Mouse (Mus musculus): Measurements from ENCODE around the gene Gm20388. TPM values are rescaled to one million over a fixed set of nuclear protein-coding genes. Genes with fewer than 3 reads are reported as not detected.
A peak's percentile ranks its signal among the peaks of the same experiment; 100 is the strongest.

Gm20388 gene
- polyA plus RNA-seq, 1 experiment from 2014 or later: not detected

- no peaks in the 10 kb centered on the region for H3K9me3 ChIP-seq (replicated peaks)
- WGBS: 57% methylated on average over 10 of the region's 10 CpGs
- H3K4me2 ChIP-seq: no peak overlapping the region
- no peak overlapping the region for H3K9ac ChIP-seq
- H3K36me3 ChIP-seq: no peaks in the 10 kb centered on the region
- 0 out of 2 replicates have a peak overlapping the region, but pooled peaks have one; percentile 5 for H3K27ac ChIP-seq
- ATAC-seq (replicated peaks; ENCODE audit: insufficient number of reproducible peaks, insufficient read depth, low FRiP score, low read depth): no peak
- no peak overlapping the region for H3K4me3 ChIP-seq
- peaks cover 8% of the 10 kb centered on the region; the same call in 1 of the 2 replicates for H3K27me3 ChIP-seq
- peaks cover 7% of the 10 kb centered on the region for H3K4me1 ChIP-seq (replicated peaks)
These were observed 2207.5 kb downstream of the Gm20388 start for GRCm38 (mm10) chr8:122118097-122118496.

- ATAC-seq (replicated peaks; ENCODE audit: insufficient number of reproducible peaks, insufficient read depth, low FRiP score, low read depth): no peak
- no peak overlapping the region for H3K9ac ChIP-seq
- H3K4me1 ChIP-seq (replicated peaks): peaks cover 7% of the 10 kb centered on the region
These were observed 2207.9 kb downstream of the Gm20388 start for GRCm38 (mm10) chr8:122118536-122118935.

GRCm38 (mm10) chr8:122124326-122124725 is 2213.7 kb downstream of the Gm20388 start:
- H3K27me3 ChIP-seq: no peaks in the 10 kb centered on the region; the same call in 1 of the 2 replicates
- no peak for ATAC-seq (replicated peaks; ENCODE audit: insufficient number of reproducible peaks, insufficient read depth, low FRiP score, low read depth)
- H3K4me1 ChIP-seq (replicated peaks): peaks cover 6% of the 10 kb centered on the region
- no peak overlapping the region for H3K4me3 ChIP-seq
- H3K36me3 ChIP-seq: no peaks in the 10 kb centered on the region
- no peak overlapping the region for H3K4me2 ChIP-seq
- no peak overlapping the region for H3K27ac ChIP-seq
- H3K9me3 ChIP-seq (replicated peaks): no peaks in the 10 kb centered on the region
- 89% methylated on average over 3 of the region's 3 CpGs for WGBS
- H3K9ac ChIP-seq: no peak overlapping the region

More at GRCm38 (mm10) chr8:122118536-122118935, 2207.9 kb downstream of the Gm20388 start:
- Histone ChIP-seq H3K36me3 (no peaks in the 10 kb centered on the region), H3K4me2 (no peak overlapping the region), H3K4me3 (no peak overlapping the region), H3K27ac (0 out of 2 replicates have a peak overlapping the region, but pooled peaks have one; percentile 5), H3K9me3 (replicated peaks) (no peaks in the 10 kb centered on the region), H3K27me3 (peaks cover 8% of the 10 kb centered on the region; the same call in 1 of the 2 replicates)
- 68% methylated on average over 15 of the region's 15 CpGs for WGBS

- Histone ChIP-seq H3K9me3 (replicated peaks) (no peaks in the 10 kb centered on the region), H3K9ac (no peak overlapping the region), H3K27me3 (no peaks in the 10 kb centered on the region; the same call in 1 of the 2 replicates), H3K4me1 (replicated peaks) (peaks cover 6% of the 10 kb centered on the region), H3K4me3 (no peak overlapping the region), H3K27ac (0 out of 2 replicates have a peak overlapping the region, but pooled peaks have one; percentile 31), H3K36me3 (no peaks in the 10 kb centered on the region), H3K4me2 (no peak overlapping the region)
- 27% methylated on average over 8 of the region's 8 CpGs for WGBS
- peak; percentile 76 for ATAC-seq (replicated peaks; ENCODE audit: insufficient number of reproducible peaks, insufficient read depth, low FRiP score, low read depth)
These were observed 2216.0 kb downstream of the Gm20388 start for GRCm38 (mm10) chr8:122126659-122127058.

- no peak overlapping the region for H3K27ac ChIP-seq
- WGBS: 81% methylated on average over 3 of the region's 3 CpGs
- no peak overlapping the region for H3K4me2 ChIP-seq
- peaks cover 14% of the 10 kb centered on the region; the same call in 1 of the 2 replicates for H3K4me1 ChIP-seq (replicated peaks)
- no peak overlapping the region for H3K9ac ChIP-seq
- no peaks in the 10 kb centered on the region for H3K9me3 ChIP-seq (replicated peaks)
- no peak overlapping the region for H3K4me3 ChIP-seq
- no peak; the same call in 1 of the 2 replicates for ATAC-seq (replicated peaks; ENCODE audit: insufficient number of reproducible peaks, insufficient read depth, low FRiP score, low read depth)
- H3K36me3 ChIP-seq: no peaks in the 10 kb centered on the region
- H3K27me3 ChIP-seq: no peaks in the 10 kb centered on the region
These were observed 2223.5 kb downstream of the Gm20388 start for GRCm38 (mm10) chr8:122134121-122134529.

GRCm38 (mm10) chr8:122135494-122135893 is 2224.9 kb downstream of the Gm20388 start:
- Histone ChIP-seq H3K4me3 (no peak overlapping the region), H3K4me2 (no peak overlapping the region), H3K36me3 (no peaks in the 10 kb centered on the region), H3K27ac (no peak overlapping the region), H3K9me3 (replicated peaks) (no peaks in the 10 kb centered on the region), H3K9ac (no peak overlapping the region), H3K27me3 (no peaks in the 10 kb centered on the region), H3K4me1 (replicated peaks) (peaks cover 14% of the 10 kb centered on the region; the same call in 1 of the 2 replicates)
- 77% methylated on average over 5 of the region's 5 CpGs for WGBS
- no peak for ATAC-seq (replicated peaks; ENCODE audit: insufficient number of reproducible peaks, insufficient read depth, low FRiP score, low read depth)

- Histone ChIP-seq H3K9ac (no peak overlapping the region), H3K4me1 (replicated peaks) (peaks cover 22% of the 10 kb centered on the region), H3K27ac (no peak overlapping the region), H3K36me3 (no peaks in the 10 kb centered on the region), H3K27me3 (no peaks in the 10 kb centered on the region), H3K9me3 (replicated peaks) (no peaks in the 10 kb centered on the region), H3K4me2 (no peak overlapping the region), H3K4me3 (no peak overlapping the region)
- peak; percentile 53; the same call in 1 of the 2 replicates for ATAC-seq (replicated peaks; ENCODE audit: insufficient number of reproducible peaks, insufficient read depth, low FRiP score, low read depth)
- 44% methylated on average over 5 of the region's 5 CpGs for WGBS
These were observed 2229.1 kb downstream of the Gm20388 start for GRCm38 (mm10) chr8:122139784-122140183.

GRCm38 (mm10) chr8:122140411-122140810 is 2229.8 kb downstream of the Gm20388 start:
- Histone ChIP-seq H3K4me3 (no peak overlapping the region), H3K27ac (no peak overlapping the region), H3K4me1 (replicated peaks) (peaks cover 23% of the 10 kb centered on the region), H3K27me3 (no peaks in the 10 kb centered on the region), H3K9me3 (replicated peaks) (no peaks in the 10 kb centered on the region), H3K36me3 (no peaks in the 10 kb centered on the region), H3K9ac (no peak overlapping the region), H3K4me2 (no peak overlapping the region)
- no peak for ATAC-seq (replicated peaks; ENCODE audit: insufficient number of reproducible peaks, insufficient read depth, low FRiP score, low read depth)
- 77% methylated on average over 4 of the region's 4 CpGs for WGBS

GRCm38 (mm10) chr8:122142428-122142827 is 2231.8 kb downstream of the Gm20388 start:
- no peak overlapping the region for H3K4me3 ChIP-seq
- no peak overlapping the region for H3K9ac ChIP-seq
- H3K9me3 ChIP-seq (replicated peaks): no peaks in the 10 kb centered on the region
- no peak for ATAC-seq (replicated peaks; ENCODE audit: insufficient number of reproducible peaks, insufficient read depth, low FRiP score, low read depth)
- H3K4me2 ChIP-seq: no peak overlapping the region
- 73% methylated on average over 4 of the region's 4 CpGs for WGBS
- H3K27me3 ChIP-seq: no peaks in the 10 kb centered on the region
- H3K27ac ChIP-seq: 0 out of 2 replicates have a peak overlapping the region, but pooled peaks have one; percentile 1
- H3K4me1 ChIP-seq (replicated peaks): peaks cover 26% of the 10 kb centered on the region
- H3K36me3 ChIP-seq: no peaks in the 10 kb centered on the region

- WGBS: 91% methylated on average over 1 of the region's 1 CpGs
- Histone ChIP-seq H3K36me3 (no peaks in the 10 kb centered on the region), H3K4me1 (replicated peaks) (peaks cover 26% of the 10 kb centered on the region), H3K9me3 (replicated peaks) (no peaks in the 10 kb centered on the region), H3K4me2 (no peak overlapping the region), H3K9ac (no peak overlapping the region), H3K27me3 (no peaks in the 10 kb centered on the region), H3K27ac (no peak overlapping the region), H3K4me3 (no peak overlapping the region)
- no peak for ATAC-seq (replicated peaks; ENCODE audit: insufficient number of reproducible peaks, insufficient read depth, low FRiP score, low read depth)
These were observed 2232.6 kb downstream of the Gm20388 start for GRCm38 (mm10) chr8:122143231-122143630.

- Histone ChIP-seq H3K9me3 (replicated peaks) (no peaks in the 10 kb centered on the region), H3K36me3 (no peaks in the 10 kb centered on the region), H3K27me3 (no peaks in the 10 kb centered on the region), H3K27ac (peak overlapping the region; percentile 65), H3K4me3 (no peak overlapping the region), H3K9ac (no peak overlapping the region), H3K4me1 (replicated peaks) (peaks cover 29% of the 10 kb centered on the region), H3K4me2 (0 out of 2 replicates have a peak overlapping the region, but pooled peaks have one; percentile 9)
- peak; percentile 64; the same call in 1 of the 2 replicates for ATAC-seq (replicated peaks; ENCODE audit: insufficient number of reproducible peaks, insufficient read depth, low FRiP score, low read depth)
- WGBS: 25% methylated on average over 11 of the region's 11 CpGs
These were observed 2234.2 kb downstream of the Gm20388 start for GRCm38 (mm10) chr8:122144729-122145311.

GRCm38 (mm10) chr8:122149045-122149444 is 2238.4 kb downstream of the Gm20388 start:
- H3K36me3 ChIP-seq: no peaks in the 10 kb centered on the region
- WGBS: 78% methylated on average over 4 of the region's 4 CpGs
- H3K9me3 ChIP-seq (replicated peaks): no peaks in the 10 kb centered on the region
- H3K27ac ChIP-seq: no peak overlapping the region
- H3K27me3 ChIP-seq: no peaks in the 10 kb centered on the region
- H3K4me3 ChIP-seq: no peak overlapping the region
- H3K9ac ChIP-seq: no peak overlapping the region
- peaks cover 18% of the 10 kb centered on the region for H3K4me1 ChIP-seq (replicated peaks)
- H3K4me2 ChIP-seq: no peak overlapping the region
- no peak for ATAC-seq (replicated peaks; ENCODE audit: insufficient number of reproducible peaks, insufficient read depth, low FRiP score, low read depth)
